Mouse (Mus musculus) brain, embryonic 18.5 days (tissue): ENCODE measurements at regions not wholly inside any gene's neighbourhood (a gene's known extent, or its start where the extent isn't known, plus 50 kb on each side); places are given as distances from the start of the nearest gene placed in this dataset.

Source experiments
- DNase-seq: peaks from one replicate; pipeline ENCODE4 v3.0.0-alpha.2; 2012; ENCODE audit warnings: low read depth, low spot score

DNA sequence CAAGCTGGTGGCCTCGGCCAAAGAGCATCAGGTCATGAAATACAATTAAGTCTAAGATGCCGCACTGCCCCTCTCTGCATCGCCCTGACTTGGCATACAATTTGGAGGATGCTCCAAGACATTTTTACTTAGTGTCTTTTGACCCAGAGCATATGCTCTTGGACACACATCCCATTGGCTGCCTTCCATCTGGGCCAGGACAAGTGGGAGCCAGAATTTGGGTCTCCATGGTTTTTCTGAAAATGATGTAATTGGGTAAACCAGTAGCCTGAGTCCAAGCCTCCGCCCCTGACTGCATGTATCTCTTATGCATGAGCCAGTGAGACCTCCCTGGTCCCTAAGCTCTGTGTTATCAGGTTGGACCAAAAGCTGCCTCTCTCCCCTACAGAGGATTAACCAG lies 117.1 kb upstream of the Rpl38 start:
- no peak for DNase-seq

DNA sequence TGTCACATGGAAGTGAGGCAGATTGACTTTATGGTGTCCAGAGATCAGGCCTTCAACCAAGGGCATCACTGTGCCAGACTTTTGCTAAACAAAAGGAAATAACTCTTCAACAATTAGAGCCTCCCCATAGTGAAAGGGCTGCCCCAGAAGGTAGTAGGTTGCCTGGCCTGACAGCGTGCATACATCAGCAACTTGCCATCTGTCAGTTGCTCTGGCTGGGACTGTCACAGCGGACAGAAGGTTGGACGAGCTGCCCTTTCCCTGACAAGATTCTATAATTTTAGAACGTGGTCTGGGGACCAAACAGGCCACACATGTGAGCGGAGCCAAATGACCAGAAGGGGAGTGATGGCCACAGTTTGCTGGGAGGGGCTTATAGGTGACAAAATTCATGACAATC lies 119.7 kb upstream of the Rpl38 start:
- DNase-seq, result no peak

GRCm38 (mm10) chr11:114544212-114544611 lies 124.1 kb upstream of the Rpl38 start:
- no peak for DNase-seq

GRCm38 (mm10) chr11:114542167-114542566 lies 126.2 kb upstream of the Rpl38 start:
- no peak for DNase-seq

- DNase-seq, result no peak
Measured at GRCm38 (mm10) chr11:114540503-114540902, 127.8 kb upstream of the Rpl38 start.

DNA sequence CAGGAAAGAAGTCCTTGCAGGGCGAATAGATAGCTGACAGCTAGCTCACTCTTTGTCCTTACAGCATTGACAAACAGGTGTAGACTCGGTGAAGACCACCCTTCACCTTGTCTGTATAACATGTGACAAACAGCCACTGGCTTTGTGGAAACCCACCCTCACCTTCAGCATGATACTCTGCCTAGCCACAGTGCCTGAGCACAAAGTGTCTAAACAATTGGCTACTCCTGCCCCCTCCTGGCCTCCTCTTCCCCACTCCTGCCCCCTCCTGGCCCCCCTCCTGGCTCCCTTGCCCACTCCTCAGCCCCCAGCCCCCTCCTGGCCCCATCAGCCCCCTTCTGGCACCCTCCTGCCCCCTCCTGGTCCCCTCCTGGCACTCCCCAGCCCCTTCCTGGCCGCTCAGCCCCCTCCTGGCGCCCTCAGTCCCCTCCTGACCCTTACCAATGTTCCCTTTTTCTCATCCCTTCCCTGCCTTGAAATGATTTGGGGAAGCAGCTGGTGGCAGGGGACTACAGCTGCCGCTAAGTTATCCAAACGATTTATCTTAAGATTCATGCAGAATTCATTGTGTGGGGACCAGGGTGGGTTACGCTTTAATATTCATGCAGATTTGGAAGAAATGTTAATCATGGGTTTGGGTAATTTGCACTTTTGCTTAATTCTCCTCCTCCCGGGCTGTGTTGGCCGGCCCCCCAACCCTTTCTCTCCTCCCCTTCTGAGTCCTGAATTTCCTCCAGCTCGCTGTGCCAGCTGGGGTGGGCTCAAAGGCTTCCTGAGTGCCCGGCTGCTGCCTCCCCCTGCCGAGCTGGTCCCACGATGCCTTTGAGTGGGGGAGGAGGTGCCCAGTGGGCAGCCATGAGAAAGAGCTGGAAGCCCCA lies 131.5 kb upstream of the Rpl38 start:
- peak; percentile 72 for DNase-seq

DNA sequence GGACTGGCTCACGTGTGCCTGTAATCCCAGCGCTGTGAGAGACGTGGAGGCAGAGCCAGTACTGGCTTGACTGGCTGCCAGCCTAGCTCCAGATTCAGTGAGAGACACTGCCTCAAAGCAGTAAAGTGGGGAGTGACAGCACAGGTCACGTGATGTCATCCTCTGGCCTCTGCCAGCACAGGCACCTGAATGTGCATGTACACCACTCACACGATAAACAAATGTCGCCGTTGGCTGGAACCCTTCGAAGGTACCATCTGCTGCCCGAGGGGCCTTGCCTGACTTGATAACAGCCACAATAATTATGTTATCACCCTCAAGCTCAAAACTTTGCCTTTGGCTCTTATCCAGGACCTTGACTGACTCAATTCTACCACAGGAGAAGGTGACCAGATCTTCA lies 132.4 kb upstream of the Rpl38 start:
- DNase-seq, result no peak

GRCm38 (mm10) chr11:114534436-114534835 lies 133.9 kb upstream of the Rpl38 start:
- DNase-seq, result no peak

DNA sequence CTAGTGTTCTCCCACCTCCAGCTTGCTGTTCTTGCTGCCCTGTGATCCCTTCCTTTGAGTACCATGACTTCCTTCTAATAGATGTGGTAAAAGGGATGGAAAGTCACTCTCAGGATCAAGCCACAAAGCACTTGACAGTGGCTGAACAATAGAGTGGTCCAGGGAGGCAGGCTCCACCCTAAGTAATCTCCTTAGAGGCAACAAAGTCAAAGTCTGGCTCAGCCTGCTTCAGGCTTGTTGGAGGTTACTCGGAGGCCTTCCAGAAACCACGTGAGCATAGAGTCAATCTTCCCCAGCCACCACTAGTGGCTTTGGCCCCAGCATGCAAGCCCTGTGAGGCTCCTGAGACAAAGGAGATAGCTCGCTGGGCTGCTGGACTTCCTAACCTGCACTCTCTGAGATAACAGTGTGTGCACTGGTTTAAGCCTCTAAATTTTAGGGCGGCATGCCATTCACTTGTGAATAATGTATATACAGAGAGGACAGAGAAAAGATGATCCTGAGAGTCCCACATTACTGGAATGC lies 137.0 kb upstream of the Rpl38 start:
- DNase-seq, result no peak

- DNase-seq, result no peak
Measured at GRCm38 (mm10) chr11:114528937-114529772, 139.2 kb upstream of the Rpl38 start.

- no peak for DNase-seq
Measured at GRCm38 (mm10) chr11:114523444-114524238, 144.7 kb upstream of the Rpl38 start.

DNA sequence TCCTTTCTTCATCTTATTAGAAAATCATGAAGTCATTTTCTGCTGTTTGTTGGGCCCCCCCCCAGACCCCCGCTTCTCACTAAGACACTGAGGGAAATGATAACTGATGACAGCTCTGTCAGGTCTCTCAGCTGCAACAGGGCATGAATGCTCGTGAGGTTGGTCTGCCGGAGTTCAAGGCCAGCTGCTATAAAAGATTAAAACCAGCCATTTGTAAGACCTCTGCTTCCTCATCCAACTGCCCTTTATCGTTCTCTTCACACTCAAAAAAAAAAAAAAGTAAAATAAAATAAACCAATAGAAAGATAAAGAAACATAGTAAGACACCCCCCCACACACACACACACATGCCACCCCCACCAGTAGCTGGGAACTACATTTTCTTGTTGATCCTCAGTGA lies 153.0 kb upstream of the Rpl38 start:
- DNase-seq, result no peak

- DNase-seq, result no peak
Measured at GRCm38 (mm10) chr11:114514126-114514525, 154.2 kb upstream of the Rpl38 start.

- DNase-seq, result no peak
Measured at GRCm38 (mm10) chr11:114513446-114513845, 154.9 kb upstream of the Rpl38 start.

- no peak for DNase-seq
Measured at GRCm38 (mm10) chr11:114511994-114512393, 156.3 kb upstream of the Rpl38 start.

DNA sequence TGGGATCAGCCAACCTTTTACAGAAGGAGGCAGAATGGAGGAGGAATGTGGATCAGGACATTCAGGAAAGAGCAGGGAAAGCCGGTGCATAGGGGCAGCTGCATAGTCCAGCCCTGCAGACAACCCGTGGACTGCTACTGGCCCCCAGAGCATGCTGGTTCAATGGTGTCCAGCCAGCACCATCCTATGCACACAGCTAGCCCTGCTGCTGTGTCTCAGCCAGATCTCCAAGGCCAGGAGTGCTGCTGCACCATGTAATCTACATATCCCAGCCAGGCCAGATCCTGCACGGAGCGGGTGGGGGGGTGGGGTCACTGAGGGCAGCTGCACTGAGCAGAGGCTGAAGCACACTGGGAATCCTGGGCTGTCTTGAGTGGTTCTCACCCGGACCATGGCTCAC lies 165.8 kb upstream of the Rpl38 start:
- no peak for DNase-seq

DNA sequence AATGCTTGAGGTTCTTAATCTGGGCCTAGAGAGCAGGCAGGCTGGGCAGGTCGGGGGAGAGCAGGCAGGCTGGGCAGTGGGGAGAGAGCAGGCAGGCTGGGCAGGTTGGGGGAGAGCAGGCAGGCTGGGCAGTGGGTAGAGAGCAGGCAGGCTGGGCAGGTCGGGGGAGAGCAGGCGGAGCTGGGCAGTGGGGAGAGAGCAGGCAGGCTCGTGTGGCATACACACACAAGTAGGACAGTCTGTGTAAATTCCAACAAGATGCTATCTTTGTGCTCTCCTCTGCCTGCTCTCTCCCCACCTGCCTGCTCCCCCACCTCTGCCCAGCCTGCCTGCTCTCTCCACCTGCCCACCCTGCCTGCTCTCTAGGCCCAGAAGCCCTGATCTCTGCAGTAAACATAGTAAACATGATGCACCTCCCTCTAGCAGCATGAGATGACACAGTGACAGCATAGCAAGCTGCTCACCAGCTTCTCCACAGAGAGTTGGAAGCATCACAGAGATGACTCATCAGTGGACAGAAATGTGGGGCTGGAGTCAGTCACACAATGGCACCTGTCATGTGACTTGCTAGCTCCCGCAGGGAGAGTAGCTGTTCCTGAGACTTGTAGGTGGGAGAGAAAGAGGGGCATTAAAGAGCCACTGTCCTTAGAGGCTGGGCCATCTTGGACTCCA lies 166.3 kb upstream of the Rpl38 start:
- no peak for DNase-seq

GRCm38 (mm10) chr11:114500416-114500815 lies 167.9 kb upstream of the Rpl38 start:
- DNase-seq, result no peak

- DNase-seq, result peak; percentile 50
Measured at GRCm38 (mm10) chr11:114499665-114500064, 168.7 kb upstream of the Rpl38 start.

GRCm38 (mm10) chr11:114495520-114495921 lies 172.8 kb upstream of the Rpl38 start:
- no peak for DNase-seq

DNA sequence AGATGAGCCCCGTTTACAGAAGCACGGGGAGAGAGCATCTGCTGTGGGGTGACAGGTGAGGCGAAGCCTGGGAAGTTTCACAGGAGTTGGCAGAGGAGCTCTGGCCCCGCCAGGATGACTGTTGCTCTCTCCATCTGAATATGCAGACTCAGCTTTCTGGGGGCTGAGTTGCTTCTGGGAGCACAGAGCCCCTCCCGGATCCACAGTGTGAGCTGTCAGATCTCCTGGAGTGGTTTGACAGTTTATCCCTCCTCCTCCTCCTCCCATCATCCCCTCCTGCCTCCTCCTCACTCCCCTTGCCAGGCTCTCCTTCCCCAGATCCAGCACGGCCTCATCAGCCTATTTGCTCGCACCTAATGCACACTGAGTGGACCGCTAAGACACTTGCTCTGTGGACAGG lies 181.9 kb upstream of the Rpl38 start:
- DNase-seq, result no peak
